Mouse (Mus musculus) bone marrow, adult 2 months (tissue): ENCODE results near the gene Slc17a5. TPM values are rescaled to one million over a fixed set of nuclear protein-coding genes. Genes with fewer than 3 reads are reported as not detected.

ENCODE experiments used
- H3K27ac ChIP-seq: fragments of 200-500 bp; 2 replicates; pipeline ENCODE4 v1.5.1; 2012; ENCODE audit warnings: low read depth, mild to moderate bottlenecking, control low read depth, inconsistent platforms, low read length; ENCODE audit not compliant: control insufficient read depth, poor library complexity, insufficient read depth
- H3K4me1 ChIP-seq: fragments of 200-500 bp; 2 replicates; pipeline ENCODE4 v1.6.1; 2011; ENCODE audit warnings: low read length; ENCODE audit not compliant: control insufficient read depth, insufficient read depth
- H3K4me3 ChIP-seq: fragments of 200-500 bp; replicated peaks from 2 replicates; pipeline ENCODE3; 2011; ENCODE audit warnings: mild to moderate bottlenecking, low read depth, low read length, control low read depth; ENCODE audit not compliant: control insufficient read depth
- CTCF ChIP-seq: fragments of 200-500 bp; IDR thresholded peaks from 2 replicates; pipeline ENCODE4 v1.5.1; 2011; ENCODE audit warnings: low read length, control low read depth; ENCODE audit not compliant: control insufficient read depth, insufficient read depth
- POLR2A ChIP-seq: fragments of 200-500 bp; IDR thresholded peaks from 2 replicates; pipeline ENCODE4 v1.6.1; 2011; ENCODE audit warnings: low read depth, mild to moderate bottlenecking, control low read depth, low read length, borderline replicate concordance; ENCODE audit not compliant: control insufficient read depth
- WGBS: fragments of 180-500 bp; shearing (Covaris S2); methylation state at CpG from one replicate; pipeline ENCODE4 v1.1.7; 2018; 5-methylcytosine and 5-hydroxymethylcytosine counted together
- polyA plus RNA-seq: library from polyadenylated mRNA; stranded (reverse); fragments of >200 nt; gene quantifications from 2 replicates; pipeline ENCODE4 v1.2.4, GENCODE M21; 2011; ENCODE audit warnings: low replicate concordance; ENCODE audit not compliant: missing spikeins, insufficient read depth, insufficient read length

Gene Slc17a5
- polyA plus RNA-seq, 1 experiment = 2.3 TPM

DNA sequence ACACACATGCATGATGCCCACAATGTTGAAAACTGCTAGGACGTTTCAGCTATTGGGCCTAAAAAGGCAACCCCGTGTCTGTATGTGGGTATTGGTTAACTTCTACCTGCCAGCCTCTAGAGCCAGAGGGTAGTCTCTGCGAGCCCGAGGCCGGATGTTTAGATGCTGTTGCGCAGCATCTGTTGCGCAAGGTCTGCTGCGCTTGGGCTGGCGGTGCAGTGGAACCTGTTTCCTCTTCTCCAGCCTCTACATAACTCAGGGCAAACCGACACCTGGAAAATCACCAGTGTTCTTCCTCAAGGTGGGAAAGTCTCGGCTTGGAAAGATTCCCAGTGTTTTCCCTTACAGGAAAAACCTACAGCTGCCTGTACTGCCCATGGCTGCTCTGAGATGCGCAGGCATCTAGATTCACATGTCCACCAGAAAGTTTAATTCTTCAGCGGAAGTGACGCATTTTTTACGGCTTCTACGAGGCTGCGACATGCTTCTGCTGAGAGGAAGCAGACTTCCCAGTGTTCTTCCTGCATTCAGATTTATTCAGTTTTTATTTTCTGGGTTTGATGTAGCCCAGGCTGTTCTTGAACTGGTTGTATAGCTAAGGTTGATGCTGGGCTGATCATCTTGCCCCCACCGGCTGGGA is 54.4 kb downstream of the Slc17a5 start:
- H3K27ac ChIP-seq = peak overlapping the region; percentile 87
- peaks cover 1% of the 10 kb centered on the region for H3K4me1 ChIP-seq
- WGBS = 21% methylated on average over 18 of the region's 18 CpGs
- H3K4me3 ChIP-seq = peak overlapping the region; percentile 15
- TF ChIP-seq CTCF (no peak), POLR2A (peak; percentile 15; the same call in 1 of the 2 replicates)

DNA sequence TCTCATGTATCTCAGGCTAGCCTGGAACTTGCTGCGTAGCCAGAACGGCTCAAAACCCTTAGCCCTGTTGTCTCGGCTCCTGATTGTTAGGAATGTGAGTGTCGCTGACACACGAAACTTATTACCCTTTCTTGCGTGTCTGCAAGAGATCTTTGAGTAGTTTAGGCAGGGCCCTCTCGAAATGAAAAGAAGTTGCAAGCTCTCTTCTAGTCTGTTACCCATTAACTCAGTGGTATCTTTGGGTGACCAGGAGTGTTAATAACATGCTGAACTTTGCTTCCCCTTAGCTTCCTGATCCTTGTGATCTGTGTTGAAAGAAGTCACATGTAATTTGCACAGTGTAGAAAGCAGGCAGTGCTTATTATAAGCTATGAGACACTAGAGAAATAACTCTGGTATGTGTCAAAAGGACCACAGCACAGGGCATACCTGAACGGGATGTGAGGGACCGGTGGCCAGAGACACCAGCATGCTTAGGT is 55.5 kb downstream of the Slc17a5 start:
- Histone ChIP-seq H3K4me3 (no peak overlapping the region), H3K4me1 (peaks cover 1% of the 10 kb centered on the region), H3K27ac (peak overlapping the region; percentile 94)
- 49% methylated on average over 9 of the region's 9 CpGs for WGBS
- TF ChIP-seq CTCF (no peak), POLR2A (no peak)

DNA sequence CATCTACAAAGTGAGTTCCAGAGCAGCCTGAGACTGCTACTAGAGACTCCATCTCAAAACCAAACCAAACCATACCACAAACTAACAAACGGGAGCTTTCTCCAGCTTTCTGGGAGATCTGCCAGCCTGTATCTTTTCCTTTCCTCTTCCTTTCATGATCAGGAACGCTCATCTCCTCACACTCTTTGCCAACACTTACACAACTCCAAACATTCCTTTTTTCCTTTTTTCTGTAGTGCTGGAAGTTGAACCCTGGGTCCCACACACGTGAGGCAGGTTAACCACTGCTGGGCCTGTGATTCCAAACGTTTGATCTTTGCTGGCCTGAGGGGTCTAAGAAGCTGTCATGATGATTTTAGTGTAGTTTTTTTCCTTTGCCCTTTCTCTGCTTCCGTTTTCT is 56.0 kb downstream of the Slc17a5 start:
- Histone ChIP-seq H3K4me1 (peaks cover 1% of the 10 kb centered on the region), H3K27ac (peak overlapping the region; percentile 94), H3K4me3 (no peak overlapping the region)
- 23% methylated on average over 5 of the region's 5 CpGs for WGBS
- TF ChIP-seq CTCF (no peak), POLR2A (no peak)

DNA sequence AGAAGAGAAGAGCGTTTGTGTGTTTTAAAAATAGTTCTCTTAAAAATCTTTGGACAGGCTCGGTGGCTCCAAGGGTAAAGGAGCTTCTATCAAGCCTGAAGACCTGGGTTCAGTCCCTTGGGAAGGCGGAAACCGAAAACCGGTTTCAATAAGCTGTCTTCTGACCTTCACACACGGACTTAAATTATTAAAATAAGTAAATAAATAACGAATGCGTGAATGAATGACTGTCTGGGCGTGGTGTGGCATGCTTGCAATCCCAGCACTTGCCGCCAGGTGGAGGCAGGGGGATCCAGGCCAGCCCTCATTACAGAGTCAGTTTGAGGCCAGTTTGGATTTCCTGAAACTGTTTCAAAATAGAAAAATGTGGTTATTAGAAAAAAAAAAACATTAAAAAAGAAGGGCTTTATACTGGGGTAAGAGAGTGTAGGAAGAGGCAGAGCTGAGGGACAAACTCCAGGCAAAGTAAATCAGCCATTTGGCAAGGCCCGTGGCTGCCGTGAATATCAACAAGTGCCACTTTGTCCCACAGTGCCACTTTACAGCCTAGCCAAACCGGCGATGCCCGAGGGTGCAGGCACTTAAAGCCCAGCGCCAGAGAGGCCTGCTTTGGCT is 60.0 kb downstream of the Slc17a5 start:
- H3K27ac ChIP-seq = peak overlapping the region; percentile 52
- no peaks in the 10 kb centered on the region; the same call in 1 of the 2 replicates for H3K4me1 ChIP-seq
- H3K4me3 ChIP-seq = peak overlapping the region; percentile 53
- peak; percentile 95 for TF ChIP-seq CTCF
- TF ChIP-seq POLR2A = no peak
- under 1% methylated on average over 16 of the region's 16 CpGs for WGBS

DNA sequence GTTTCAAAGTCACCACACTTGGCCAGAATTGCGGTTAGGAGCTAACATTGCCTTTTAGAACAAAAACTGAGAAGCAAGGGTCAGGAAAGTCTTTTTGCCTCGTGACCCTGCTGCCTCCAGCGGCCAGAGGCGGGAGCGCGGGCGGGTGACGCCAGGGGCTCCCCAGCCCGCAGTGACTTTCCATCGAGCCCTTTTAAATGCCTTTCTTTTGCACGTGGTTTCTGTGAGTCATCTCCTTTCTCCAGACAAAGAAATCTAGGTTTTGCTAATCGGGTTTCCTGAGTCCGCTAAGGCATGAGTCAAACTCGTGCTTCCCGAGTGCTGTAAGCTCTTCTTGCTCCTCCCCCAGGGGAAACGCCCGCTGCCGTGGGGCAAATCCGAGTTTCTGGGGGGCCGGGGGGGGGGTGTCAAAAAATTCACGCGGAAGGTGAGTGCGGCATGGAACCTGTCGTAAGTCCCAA is 60.5 kb downstream of the Slc17a5 start:
- H3K27ac ChIP-seq = no peak overlapping the region
- peak overlapping the region; percentile 53 for H3K4me3 ChIP-seq
- TF ChIP-seq CTCF (peak; percentile 68), POLR2A (no peak)
- H3K4me1 ChIP-seq = no peaks in the 10 kb centered on the region; the same call in 1 of the 2 replicates
- under 1% methylated on average over 24 of the region's 24 CpGs for WGBS

DNA sequence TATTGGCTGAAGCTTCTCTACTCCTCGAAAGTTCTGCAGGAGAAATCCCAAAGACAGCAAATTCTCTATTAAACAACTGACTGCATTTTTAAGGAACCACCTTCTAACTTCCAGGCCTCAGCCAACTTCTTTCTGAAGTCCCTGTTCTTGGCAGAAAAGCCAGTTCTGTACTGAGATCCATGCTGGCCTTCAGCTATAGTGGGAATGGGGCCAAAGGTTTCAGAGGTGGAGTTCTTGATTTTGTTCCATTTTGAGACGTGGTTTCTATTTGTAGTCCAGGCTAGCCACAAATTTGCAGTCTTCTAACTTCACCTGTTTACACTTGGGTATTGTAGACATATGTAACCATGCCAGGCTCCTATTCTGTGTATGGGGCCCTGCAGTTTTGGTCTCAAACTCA is 61.6 kb downstream of the Slc17a5 start:
- TF ChIP-seq POLR2A (no peak), CTCF (no peak)
- 62% methylated on average over 2 of the region's 2 CpGs for WGBS
- Histone ChIP-seq H3K27ac (no peak overlapping the region), H3K4me3 (no peak overlapping the region), H3K4me1 (no peaks in the 10 kb centered on the region; the same call in 1 of the 2 replicates)

DNA sequence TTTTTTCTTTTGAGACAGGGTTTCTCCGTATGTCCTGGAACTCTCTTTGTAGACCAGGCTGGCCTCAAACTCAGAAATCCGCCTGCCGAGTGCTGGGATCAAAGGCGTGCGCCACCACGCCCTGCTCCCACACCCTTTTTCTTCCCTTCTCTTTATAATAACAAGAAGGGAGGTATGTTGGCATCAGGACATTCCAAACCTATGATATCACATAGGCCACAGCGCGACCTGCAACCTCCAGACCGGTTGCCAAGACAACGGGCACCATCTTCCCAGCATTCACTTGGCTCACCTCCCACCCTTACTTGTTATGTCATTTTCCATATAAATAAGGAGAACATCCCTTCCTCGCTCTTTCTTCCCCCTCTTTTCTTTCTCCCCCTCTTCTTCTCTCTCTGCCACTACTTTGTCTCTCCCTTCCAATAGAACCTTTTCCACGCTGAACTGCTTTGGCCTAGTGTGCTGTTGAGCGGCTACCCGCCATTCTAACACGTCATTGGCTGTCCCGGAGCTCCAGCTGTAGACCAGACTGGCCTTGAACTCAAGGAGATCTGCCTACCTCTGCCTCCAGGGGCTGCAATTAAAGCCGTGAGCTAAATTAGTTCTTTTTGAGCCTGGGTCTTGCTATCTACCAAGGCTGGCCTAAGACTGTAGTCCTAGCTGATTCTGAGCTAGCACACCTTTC is 62.2 kb downstream of the Slc17a5 start:
- H3K4me1 ChIP-seq = peaks cover 2% of the 10 kb centered on the region; the same call in 1 of the 2 replicates
- no peak overlapping the region for H3K27ac ChIP-seq
- 90% methylated on average over 17 of the region's 17 CpGs for WGBS
- TF ChIP-seq CTCF (no peak), POLR2A (no peak)
- no peak overlapping the region for H3K4me3 ChIP-seq

DNA sequence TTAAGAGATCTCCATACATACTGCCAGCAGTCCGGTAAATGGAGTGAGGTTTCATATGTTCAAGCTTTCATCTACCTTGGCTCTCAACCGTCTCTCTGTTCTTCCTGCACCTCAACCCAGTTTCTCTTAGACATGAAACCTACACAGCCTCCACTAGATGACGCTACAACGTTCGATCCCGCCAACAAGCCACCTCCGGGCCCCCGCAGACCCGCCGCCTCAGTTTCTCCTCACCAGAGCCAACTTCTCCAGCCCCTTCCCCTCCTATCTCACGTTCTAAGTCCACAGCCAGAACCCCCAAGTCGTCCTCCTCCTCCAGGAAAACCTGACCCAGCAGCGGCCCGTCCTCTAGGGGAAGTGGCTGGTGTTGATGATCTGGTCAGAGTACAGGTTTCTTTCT is 66.2 kb downstream of the Slc17a5 start:
- Histone ChIP-seq H3K4me1 (peaks cover 2% of the 10 kb centered on the region; the same call in 1 of the 2 replicates), H3K4me3 (peak overlapping the region; percentile 3), H3K27ac (no peak overlapping the region)
- WGBS = 13% methylated on average over 14 of the region's 14 CpGs
- TF ChIP-seq CTCF (peak; percentile 36), POLR2A (no peak)
